26 mouse cellular contexts compared by ENCODE assay signal in genomic region chr19:10657742-10658141, GRCm38 (mm10). TPM values are rescaled to one million over a fixed set of nuclear protein-coding genes. Genes with fewer than 3 reads are reported as not detected.
DNase-seq lines count a peak whose midpoint lies in the region; ATAC-seq and TF ChIP-seq lines count a peak whose summit lies in the region.
"Had no signal": no experiment of that assay in that cellular context is flagged by ENCODE, and none has a peak within 500 bp of the region (broad histone marks: within the 10 kb centered on the region; RNA-seq: fewer than 3 reads in every experiment).

No protein-coding gene starts in this region.

- no peak for TF ChIP-seq POLR2A in liver, adult 2 months (IDR thresholded peaks at IDR 0.05; ENCODE audit: extremely low read depth, insufficient read depth, low read length)

- TF ChIP-seq EP300 in liver, postnatal 0 days (IDR thresholded peaks at IDR 0.05; ENCODE audit: low read depth), result no peak

- TF ChIP-seq CTCF in liver, adult 2 months (IDR thresholded peaks at IDR 0.05; ENCODE audit: low read depth, low read length), result no peak
- TF ChIP-seq CTCF in liver, postnatal 0 days (IDR thresholded peaks at IDR 0.05; ENCODE audit: low read depth), result no peak

- peaks cover 20% of the 10 kb centered on the region for H3K4me1 ChIP-seq in heart, embryonic 10.5 days
- H3K4me1 ChIP-seq in intestine, embryonic 15.5 days (replicated peaks), result 0 out of 2 replicates have a peak, but pooled peaks cover 2% of the 10 kb centered on the region
- peaks cover 28% of the 10 kb centered on the region for H3K4me1 ChIP-seq in liver, adult 2 months (ENCODE audit: control insufficient read depth, insufficient read depth, low read length)
- peaks cover 22% of the 10 kb centered on the region for H3K4me1 ChIP-seq in liver, postnatal 0 days (ENCODE audit: insufficient read depth)
- H3K4me1 ChIP-seq: midbrain, embryonic 13.5 days; neural tube, embryonic 13.5 days had no signal

- no peak overlapping the region for H3K4me2 ChIP-seq in intestine, embryonic 15.5 days (replicated peaks)
- 0 out of 2 replicates have a peak overlapping the region, but pooled peaks have one; percentile 3 for H3K4me2 ChIP-seq in liver, postnatal 0 days (ENCODE audit: low read depth, low read length)
- H3K4me2 ChIP-seq: embryonic facial prominence, embryonic 15.5 days; limb, embryonic 15.5 days; midbrain, embryonic 13.5 days; neural tube, embryonic 13.5 days had no signal

- no peaks in the 10 kb centered on the region for H3K27me3 ChIP-seq in heart, embryonic 10.5 days (ENCODE audit: insufficient read depth, poor library complexity, severe bottlenecking)
- H3K27me3 ChIP-seq in intestine, embryonic 15.5 days (replicated peaks), result no peaks in the 10 kb centered on the region
- H3K27me3 ChIP-seq in liver, adult 2 months (ENCODE audit: control insufficient read depth, insufficient read depth, low read length), result no peaks in the 10 kb centered on the region
- no peaks in the 10 kb centered on the region for H3K27me3 ChIP-seq in liver, postnatal 0 days (ENCODE audit: insufficient read depth, low read length)
- H3K27me3 ChIP-seq: CH12.LX; embryonic facial prominence, embryonic 15.5 days; limb, embryonic 15.5 days; midbrain, embryonic 13.5 days; neural tube, embryonic 13.5 days had no signal

- no peak overlapping the region for H3K4me3 ChIP-seq in heart, embryonic 10.5 days
- H3K4me3 ChIP-seq in intestine, embryonic 15.5 days (replicated peaks), result no peak overlapping the region
- H3K4me3 ChIP-seq in liver, adult 2 months (ENCODE audit: insufficient read depth, low read depth, low read length), result no peak overlapping the region
- H3K4me3 ChIP-seq in liver, postnatal 0 days (ENCODE audit: low read depth, low read length), result no peak overlapping the region
- H3K4me3 ChIP-seq: embryonic facial prominence, embryonic 15.5 days; layer of hippocampus, adult 2 months; limb, embryonic 15.5 days; midbrain, embryonic 13.5 days; neural tube, embryonic 13.5 days had no signal

- WGBS in heart, embryonic 10.5 days, result 63% methylated on average over 5 of the region's 5 CpGs
- 48% methylated on average over 5 of the region's 5 CpGs for WGBS in intestine, embryonic 15.5 days
- 26% methylated on average over 5 of the region's 5 CpGs for WGBS in liver, adult 2 months
- 66% methylated on average over 5 of the region's 5 CpGs for WGBS in liver, postnatal 0 days (ENCODE audit: insufficient replicate concordance)

- H3K9ac ChIP-seq in intestine, embryonic 15.5 days, result no peak overlapping the region
- peak overlapping the region; percentile 66 for H3K9ac ChIP-seq in liver, adult 2 months (ENCODE audit: low read depth, low read length)
- H3K9ac ChIP-seq in liver, postnatal 0 days (replicated peaks), result peak overlapping the region; percentile 48
- H3K9ac ChIP-seq: embryonic facial prominence, embryonic 15.5 days; limb, embryonic 15.5 days; midbrain, embryonic 13.5 days; neural tube, embryonic 13.5 days had no signal

- no peaks in the 10 kb centered on the region for H3K9me3 ChIP-seq in heart, embryonic 10.5 days
- no peaks in the 10 kb centered on the region for H3K9me3 ChIP-seq in intestine, embryonic 15.5 days
- H3K9me3 ChIP-seq in liver, postnatal 0 days (ENCODE audit: low read length), result no peaks in the 10 kb centered on the region
- H3K9me3 ChIP-seq: embryonic facial prominence, embryonic 15.5 days; limb, embryonic 15.5 days; midbrain, embryonic 13.5 days; neural tube, embryonic 13.5 days had no signal

- ATAC-seq in intestine, embryonic 15.5 days, result peak; percentile 68
- peak; percentile 79 for ATAC-seq in liver, postnatal 0 days
- ATAC-seq: midbrain, embryonic 13.5 days had no signal

- no peak for DNase-seq in heart, embryonic 10.5 days (ENCODE audit: low spot score)
- no peak for DNase-seq in heart, postnatal 25 days (ENCODE audit: low spot score)
- DNase-seq in liver, adult 2 months (ENCODE audit: extremely low read depth, low read depth, low spot score), result peak; percentile 97
- DNase-seq in liver, postnatal 0 days, result peak; percentile 73
- no peak for DNase-seq in left cerebral cortex, postnatal 14 days (ENCODE audit: low spot score in 2 of 2)
- DNase-seq in frontal cortex, postnatal 10 days (ENCODE audit: low spot score in 2 of 2), result no peak
- DNase-seq in heart, postnatal 4 days, result no peak
- DNase-seq: cerebellum, adult 18-20 months; cerebellum, postnatal 36 days; gastrocnemius, postnatal 10 days; heart, adult 18-20 months; layer of hippocampus, postnatal 36 days; lung, postnatal 10 days; thymus, postnatal 4 days had no signal

- no peaks in the 10 kb centered on the region for H3K79me2 ChIP-seq in liver, adult 2 months (ENCODE audit: control insufficient read depth, insufficient read depth, low read length)

- intact Hi-C loops in heart, postnatal 25 days (cut with DNase I), result no loop called here
- intact Hi-C loops in left cerebral cortex, postnatal 14 days (cut with DNase I), result no loop called here

- peak overlapping the region; percentile 13; the same call in 1 of the 2 replicates for H3K27ac ChIP-seq in heart, embryonic 10.5 days
- no peak overlapping the region for H3K27ac ChIP-seq in intestine, embryonic 15.5 days
- H3K27ac ChIP-seq in liver, adult 2 months (replicated peaks; ENCODE audit: insufficient read depth, low read depth, low read length), result peak overlapping the region; percentile 95
- peak overlapping the region; percentile 98 for H3K27ac ChIP-seq in liver, postnatal 0 days (ENCODE audit: low read depth)
- H3K27ac ChIP-seq: embryonic facial prominence, embryonic 15.5 days; layer of hippocampus, adult 2 months; limb, embryonic 15.5 days; midbrain, embryonic 13.5 days; neural tube, embryonic 13.5 days had no signal

- H3K36me3 ChIP-seq in heart, embryonic 10.5 days, result no peaks in the 10 kb centered on the region
- H3K36me3 ChIP-seq in intestine, embryonic 15.5 days, result no peaks in the 10 kb centered on the region
- H3K36me3 ChIP-seq in liver, adult 2 months (ENCODE audit: control insufficient read depth, insufficient read depth, low read length), result peaks cover 19% of the 10 kb centered on the region; the same call in 1 of the 2 replicates
- H3K36me3 ChIP-seq in liver, postnatal 0 days (replicated peaks; ENCODE audit: insufficient read depth, low read length), result peaks cover 9% of the 10 kb centered on the region
- H3K36me3 ChIP-seq: embryonic facial prominence, embryonic 15.5 days; limb, embryonic 15.5 days; midbrain, embryonic 13.5 days; neural tube, embryonic 13.5 days had no signal

RNA-seq across cellular contexts. Expression of gene Pga5, which starts 20.1 kb away (rescaled TPM):
- polyA plus RNA-seq in heart, embryonic 10.5 days (2016; fragmentation: Nextera tagmentation; extraction: Ambion mirVana), result not detected in 2 replicates
- not detected for total RNA-seq in heart, postnatal 25 days (2021)
- polyA plus RNA-seq in intestine, embryonic 15.5 days (2015; fragmentation: Nextera tagmentation; extraction: Ambion mirVana), result 0.39 and 0.61 TPM in 2 replicates
- not detected in 2 replicates for total RNA-seq in liver, adult 2 months (2014; rRNA removed)
- polyA plus RNA-seq in liver, adult 2 months (2012; rRNA removed), result 0.14 TPM in 1 of 2 replicates, not detected in the other
- polyA plus RNA-seq in liver, postnatal 0 days (2015; fragmentation: Nextera tagmentation; extraction: Ambion mirVana), result 0.07 TPM in 1 of 2 replicates, not detected in the other
- not detected for total RNA-seq in left cerebral cortex, postnatal 14 days (2021)
- not detected for total RNA-seq in heart, postnatal 4 days (2021)
- total RNA-seq: gastrocnemius, postnatal 10 days; heart, adult 18-20 months; hematopoietic stem cell, adult 5-6 weeks; layer of hippocampus, adult 2 months; layer of hippocampus, postnatal 36 days; left cerebral cortex, postnatal 36 days; megakaryocyte, adult 5-6 weeks; MEL had no signal
- polyA plus RNA-seq: embryonic facial prominence, embryonic 15.5 days; heart, embryonic 14.5 days; limb, embryonic 15.5 days; midbrain, embryonic 13.5 days; neural tube, embryonic 13.5 days had no signal

RNA-seq across cellular contexts. Expression of gene Vwce, which starts 23.7 kb away (rescaled TPM):
- 0.81 and 3.0 TPM in 2 replicates for polyA plus RNA-seq in heart, embryonic 10.5 days (2016; fragmentation: Nextera tagmentation; extraction: Ambion mirVana)
- total RNA-seq in heart, postnatal 25 days (2021), result not detected
- polyA plus RNA-seq in intestine, embryonic 15.5 days (2015; fragmentation: Nextera tagmentation; extraction: Ambion mirVana), result 3.4 and 4.8 TPM in 2 replicates
- 4.5 and 6.2 TPM in 2 replicates for total RNA-seq in liver, adult 2 months (2014; rRNA removed)
- 24.8 and 30.7 TPM in 2 replicates for polyA plus RNA-seq in liver, adult 2 months (2012; rRNA removed)
- polyA plus RNA-seq in liver, postnatal 0 days (2015; fragmentation: Nextera tagmentation; extraction: Ambion mirVana), result 18.2 and 19.9 TPM in 2 replicates
- under 1 TPM; 0.37 to 0.76 TPM for total RNA-seq in left cerebral cortex, postnatal 14 days (2021)
- total RNA-seq in heart, postnatal 4 days (2021), result under 1 TPM; 0.38 to 0.47 TPM
- total RNA-seq: hematopoietic stem cell, adult 5-6 weeks; megakaryocyte, adult 5-6 weeks had no signal

RNA-seq across cellular contexts. Expression of gene Vps37c, which starts 30.8 kb away (rescaled TPM):
- 26.5 and 26.7 TPM in 2 replicates for polyA plus RNA-seq in heart, embryonic 10.5 days (2016; fragmentation: Nextera tagmentation; extraction: Ambion mirVana)
- total RNA-seq in heart, postnatal 25 days (2021), result 10 to 100 TPM; 21.1 to 21.8 TPM
- 28.1 and 28.7 TPM in 2 replicates for polyA plus RNA-seq in intestine, embryonic 15.5 days (2015; fragmentation: Nextera tagmentation; extraction: Ambion mirVana)
- 2.9 and 3.0 TPM in 2 replicates for total RNA-seq in liver, adult 2 months (2014; rRNA removed)
- polyA plus RNA-seq in liver, adult 2 months (2012; rRNA removed), result 13.1 and 18.1 TPM in 2 replicates
- polyA plus RNA-seq in liver, postnatal 0 days (2015; fragmentation: Nextera tagmentation; extraction: Ambion mirVana), result 8.2 and 9.4 TPM in 2 replicates
- total RNA-seq in left cerebral cortex, postnatal 14 days (2021), result 10 to 100 TPM; 29.3 to 32.5 TPM
- total RNA-seq in heart, postnatal 4 days (2021), result 10 to 100 TPM; 26.1 to 27.9 TPM

RNA-seq across cellular contexts. Expression of gene Tkfc, which starts 52.3 kb away (rescaled TPM):
- 15.2 and 17.3 TPM in 2 replicates for polyA plus RNA-seq in heart, embryonic 10.5 days (2016; fragmentation: Nextera tagmentation; extraction: Ambion mirVana)
- 1 to 10 TPM; 9.1 to 9.3 TPM for total RNA-seq in heart, postnatal 25 days (2021)
- polyA plus RNA-seq in intestine, embryonic 15.5 days (2015; fragmentation: Nextera tagmentation; extraction: Ambion mirVana), result 36.3 and 45.5 TPM in 2 replicates
- 72.6 and 87.6 TPM in 2 replicates for total RNA-seq in liver, adult 2 months (2014; rRNA removed)
- 294 and 417 TPM in 2 replicates for polyA plus RNA-seq in liver, adult 2 months (2012; rRNA removed)
- 82.1 and 133 TPM in 2 replicates for polyA plus RNA-seq in liver, postnatal 0 days (2015; fragmentation: Nextera tagmentation; extraction: Ambion mirVana)
- total RNA-seq in left cerebral cortex, postnatal 14 days (2021), result 10 to 100 TPM; 24.7 to 26.2 TPM
- 10 to 100 TPM; 13.3 to 13.6 TPM for total RNA-seq in heart, postnatal 4 days (2021)

RNA-seq across cellular contexts. Expression of gene Ddb1, which starts 52.6 kb away (rescaled TPM):
- polyA plus RNA-seq in heart, embryonic 10.5 days (2016; fragmentation: Nextera tagmentation; extraction: Ambion mirVana), result 410 and 426 TPM in 2 replicates
- 100 to 1,000 TPM; 154 to 166 TPM for total RNA-seq in heart, postnatal 25 days (2021)
- polyA plus RNA-seq in intestine, embryonic 15.5 days (2015; fragmentation: Nextera tagmentation; extraction: Ambion mirVana), result 278 and 283 TPM in 2 replicates
- total RNA-seq in liver, adult 2 months (2014; rRNA removed), result 128 and 138 TPM in 2 replicates
- polyA plus RNA-seq in liver, adult 2 months (2012; rRNA removed), result 51.9 and 63.5 TPM in 2 replicates
- polyA plus RNA-seq in liver, postnatal 0 days (2015; fragmentation: Nextera tagmentation; extraction: Ambion mirVana), result 68.7 and 81.3 TPM in 2 replicates
- 100 to 1,000 TPM; 195 to 201 TPM for total RNA-seq in left cerebral cortex, postnatal 14 days (2021)
- total RNA-seq in heart, postnatal 4 days (2021), result 100 to 1,000 TPM; 269 to 282 TPM

Comparison
In these comparisons a context has a peak if more than half of its experiments do, and no peak if none do; other contexts are left out.
1. DNase-seq: peak in liver, adult 2 months (single experiment) and liver, postnatal 0 days (single experiment); none in heart, embryonic 10.5 days (single experiment), heart, postnatal 25 days (single experiment), left cerebral cortex, postnatal 14 days (0 of 2), frontal cortex, postnatal 10 days (0 of 2) and heart, postnatal 4 days (single experiment).